Mouse (Mus musculus) cerebellum, postnatal 36 days (tissue): ENCODE results near the gene Pde6b.

ENCODE experiments used
- DNase-seq, 2 experiments: peaks; one replicate each; pipeline ENCODE4 v3.0.0; 2021 to 2022; ENCODE audit warnings: mixed read lengths in 2 of 2

The Pde6b gene

DNA sequence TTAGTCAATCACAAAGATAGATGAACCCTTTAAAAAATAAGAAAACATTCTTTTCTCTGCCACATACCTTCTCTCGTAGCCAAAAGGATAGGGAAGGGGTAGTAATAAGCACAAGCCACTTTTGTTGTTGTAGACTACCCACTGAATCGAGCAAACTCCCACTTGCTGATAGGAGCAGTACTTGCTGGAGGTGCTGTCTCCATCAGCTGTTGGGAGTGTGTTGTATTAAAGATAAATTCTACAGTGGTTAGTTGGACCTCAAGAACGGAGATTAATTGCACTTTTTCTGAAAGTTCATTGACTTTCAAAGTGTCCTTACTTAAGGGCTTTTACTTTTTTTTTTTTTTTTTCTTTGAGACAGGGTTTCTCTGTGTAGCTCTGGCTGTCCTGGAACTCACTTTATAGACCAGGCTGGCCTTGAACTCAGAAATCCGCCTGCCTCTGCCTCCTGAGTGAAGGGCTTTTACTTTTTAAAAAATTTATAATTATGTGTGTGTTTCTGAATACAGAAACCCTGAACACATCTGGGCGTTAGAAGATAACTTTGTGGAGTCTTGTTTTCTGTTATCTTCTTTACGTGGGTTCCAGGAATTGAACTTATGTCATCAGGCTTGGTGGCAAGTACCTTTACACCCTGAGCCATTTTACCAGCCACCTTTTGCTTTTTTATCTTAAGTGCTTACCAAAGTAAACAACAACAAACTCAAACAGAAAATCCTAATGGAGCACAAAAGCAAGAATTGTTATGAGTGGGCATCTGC is 77.1 kb downstream of the Pde6b start:
- DNase-seq: no peak

DNA sequence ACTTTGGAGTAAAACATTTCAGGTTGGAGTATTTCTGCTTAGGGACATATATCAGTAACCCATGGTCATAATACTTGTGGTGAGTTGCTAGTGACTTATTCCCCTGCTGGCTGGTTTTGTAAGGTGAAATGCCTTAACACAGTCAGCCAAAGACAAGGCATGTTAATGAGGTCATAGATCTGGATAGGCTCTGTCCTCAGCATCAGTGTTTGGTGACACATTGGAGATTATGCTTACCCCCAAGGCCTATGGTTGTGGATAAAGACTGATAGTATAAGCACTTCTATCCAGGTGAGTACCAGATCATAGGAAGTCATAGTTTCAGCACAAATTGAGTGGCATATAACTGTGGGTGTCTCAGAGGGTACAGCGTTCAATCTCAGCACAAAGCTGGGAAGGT is 78.5 kb downstream of the Pde6b start:
- DNase-seq: no peak

DNA sequence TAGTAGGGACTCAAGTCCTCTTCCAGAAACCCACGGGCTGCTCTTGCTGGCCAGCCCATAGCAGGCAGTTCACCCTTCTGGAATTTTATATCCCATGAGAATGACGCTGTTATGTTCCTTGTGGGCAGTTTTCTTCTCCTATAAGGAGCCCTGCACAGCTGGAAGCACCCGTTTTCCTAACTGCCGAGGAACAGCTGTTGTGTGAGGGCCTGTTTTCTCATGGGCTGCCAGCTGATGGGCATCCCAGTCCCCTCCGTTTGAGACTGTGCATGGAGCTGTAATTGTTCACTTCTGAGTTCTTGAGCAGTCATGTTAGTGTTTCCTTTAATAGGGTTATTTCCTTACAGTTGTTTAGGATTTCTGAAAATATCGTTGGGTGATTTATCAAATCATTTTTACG is 81.4 kb downstream of the Pde6b start:
- DNase-seq: no peak

DNA sequence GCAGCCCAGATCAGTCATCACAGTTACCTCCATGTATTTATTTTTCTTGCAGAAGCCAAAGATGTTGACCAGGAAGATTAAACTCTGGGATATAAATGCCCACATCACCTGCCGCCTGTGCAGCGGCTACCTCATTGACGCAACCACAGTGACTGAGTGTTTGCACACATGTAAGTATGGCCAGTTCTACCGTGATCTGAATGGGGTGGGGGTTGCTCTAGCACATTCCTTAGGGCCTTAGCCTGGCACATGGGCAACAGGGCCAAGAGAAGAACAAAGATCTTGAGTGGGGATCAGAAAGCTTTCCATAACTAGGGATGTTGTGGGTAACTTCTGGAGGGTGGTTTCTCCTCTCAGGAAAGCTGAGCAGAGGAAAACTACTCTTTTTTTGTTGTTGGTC is 85.5 kb downstream of the Pde6b start:
- DNase-seq: no peak

DNA sequence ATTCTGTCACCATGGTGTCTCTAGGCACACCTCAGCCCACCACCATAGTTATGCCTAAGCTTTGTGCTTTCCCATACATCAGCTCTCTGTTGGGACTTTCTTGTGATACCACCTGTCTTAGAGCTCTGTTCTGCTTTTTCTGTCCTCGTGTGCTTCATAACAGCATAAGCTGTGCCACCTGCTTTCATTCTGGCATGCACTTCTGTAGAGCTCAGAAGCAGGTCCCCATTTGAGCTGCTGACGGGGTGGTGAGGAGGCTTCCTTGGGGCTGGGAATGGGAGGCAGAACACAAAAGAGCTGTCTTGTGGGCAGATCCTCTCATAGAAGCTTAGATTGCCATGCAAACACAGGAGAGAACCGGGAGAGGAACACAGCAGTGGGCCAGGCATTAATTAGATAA is 87.8 kb downstream of the Pde6b start:
- no peak for DNase-seq
